Mouse (Mus musculus): ENCODE measurements around the gene Kcnip4.

Gene Kcnip4

GRCm38 (mm10) chr5:48889395-48890194 is 635.1 kb downstream of the Kcnip4 start:
- no peak for DNase-seq (ENCODE audit: low read depth, low spot score)

GRCm38 (mm10) chr5:48878081-48878480 is 646.6 kb downstream of the Kcnip4 start:
- no peak for DNase-seq (ENCODE audit: low read depth, low spot score)

GRCm38 (mm10) chr5:48864268-48864967 is 660.3 kb downstream of the Kcnip4 start:
- DNase-seq (ENCODE audit: low read depth, low spot score), result no peak

- DNase-seq (ENCODE audit: low read depth, low spot score), result no peak
These were observed 683.7 kb downstream of the Kcnip4 start for GRCm38 (mm10) chr5:48840971-48841370.

- DNase-seq (ENCODE audit: low read depth, low spot score), result no peak
These were observed 729.2 kb downstream of the Kcnip4 start for GRCm38 (mm10) chr5:48795526-48795925.

DNA sequence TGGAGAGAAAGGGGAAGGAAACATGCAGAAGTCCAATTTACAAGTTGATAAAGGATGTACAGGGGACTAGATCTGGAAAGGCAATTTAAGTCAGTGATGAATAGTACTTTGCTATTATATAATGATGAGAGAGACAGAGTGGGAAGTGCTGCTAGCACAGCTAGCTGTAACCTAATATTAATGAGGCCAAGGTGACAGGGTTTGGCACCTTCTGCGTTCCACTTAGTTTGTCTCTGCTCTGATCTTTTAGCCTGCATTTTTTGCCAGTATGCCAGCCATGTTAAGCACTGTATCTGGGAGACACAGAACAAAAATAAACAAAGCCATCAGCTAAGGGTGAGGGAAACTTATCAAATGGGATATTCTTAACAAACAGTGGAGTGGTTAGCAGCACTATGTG is 745.3 kb downstream of the Kcnip4 start:
- DNase-seq (ENCODE audit: low read depth, low spot score), result no peak

GRCm38 (mm10) chr5:48748613-48749012 is 776.1 kb downstream of the Kcnip4 start:
- no peak for DNase-seq (ENCODE audit: low read depth, low spot score)

- no peak for DNase-seq (ENCODE audit: low read depth, low spot score)
These were observed 787.1 kb downstream of the Kcnip4 start for GRCm38 (mm10) chr5:48737640-48738039.

GRCm38 (mm10) chr5:48718166-48718565 is 806.5 kb downstream of the Kcnip4 start:
- DNase-seq (ENCODE audit: low read depth, low spot score), result no peak

- no peak for DNase-seq (ENCODE audit: low read depth, low spot score)
These were observed 818.7 kb downstream of the Kcnip4 start for GRCm38 (mm10) chr5:48705997-48706396.

- DNase-seq (ENCODE audit: low read depth, low spot score), result no peak
These were observed 837.6 kb downstream of the Kcnip4 start for GRCm38 (mm10) chr5:48687068-48687467.

DNA sequence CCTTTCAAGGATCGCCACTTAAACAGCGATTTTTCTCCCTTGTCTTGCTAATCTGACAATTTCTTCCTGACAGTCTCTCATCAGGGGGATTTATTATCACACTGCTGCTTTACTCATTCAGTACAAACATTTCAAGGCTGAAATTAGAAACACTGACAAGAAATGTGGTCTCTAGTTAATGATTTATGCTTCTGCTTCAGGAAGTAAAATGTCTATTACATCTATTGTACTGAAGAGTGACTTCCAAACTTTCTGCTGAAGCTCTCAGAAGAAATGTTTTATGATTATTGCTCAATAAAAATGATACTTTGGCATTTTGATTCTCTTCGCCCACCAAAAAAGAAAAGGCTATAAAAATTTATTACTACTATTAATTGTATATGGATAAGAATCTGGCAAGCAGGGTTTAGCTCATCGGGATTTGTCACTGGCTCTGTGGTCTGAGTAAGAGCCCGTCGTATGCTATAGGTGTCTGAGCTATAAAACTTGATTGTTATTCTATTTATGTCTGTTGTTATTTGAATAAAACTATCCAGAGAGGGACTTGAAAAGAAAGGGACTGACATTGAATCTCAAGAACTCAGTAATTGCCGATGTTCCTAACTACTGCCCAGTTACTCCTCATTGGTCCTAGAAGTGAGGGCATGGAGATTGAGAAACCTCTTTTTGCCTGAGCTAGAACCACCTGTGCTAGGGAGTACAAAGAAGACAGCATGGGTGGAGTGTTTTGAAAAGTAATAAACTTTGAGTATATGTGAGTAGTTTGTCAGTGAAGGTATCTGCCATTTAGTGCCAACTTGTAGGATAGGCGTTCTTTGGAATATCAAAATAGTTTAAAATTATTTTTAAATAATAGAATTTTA is 844.7 kb downstream of the Kcnip4 start:
- no peak for DNase-seq (ENCODE audit: low read depth, low spot score)

DNA sequence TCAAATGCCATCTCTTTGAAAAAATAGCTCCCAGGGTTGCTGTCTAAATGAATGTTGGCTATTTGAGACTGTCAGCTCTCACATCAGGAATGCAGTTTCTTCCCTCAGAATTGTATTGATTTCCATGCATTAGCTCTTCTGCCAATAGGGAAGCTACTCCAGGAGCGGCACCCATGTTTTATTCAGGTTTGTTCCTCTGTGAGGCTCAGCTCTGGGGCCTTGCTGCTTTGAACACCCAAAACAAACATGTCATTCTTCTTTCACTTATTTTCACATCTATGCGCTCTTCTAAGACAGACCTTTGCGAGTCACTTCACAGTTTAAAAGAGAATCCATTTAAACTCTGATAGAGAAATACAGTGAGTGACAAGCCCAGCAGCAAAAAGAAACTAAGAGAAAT is 862.2 kb downstream of the Kcnip4 start:
- DNase-seq (ENCODE audit: low read depth, low spot score), result no peak

DNA sequence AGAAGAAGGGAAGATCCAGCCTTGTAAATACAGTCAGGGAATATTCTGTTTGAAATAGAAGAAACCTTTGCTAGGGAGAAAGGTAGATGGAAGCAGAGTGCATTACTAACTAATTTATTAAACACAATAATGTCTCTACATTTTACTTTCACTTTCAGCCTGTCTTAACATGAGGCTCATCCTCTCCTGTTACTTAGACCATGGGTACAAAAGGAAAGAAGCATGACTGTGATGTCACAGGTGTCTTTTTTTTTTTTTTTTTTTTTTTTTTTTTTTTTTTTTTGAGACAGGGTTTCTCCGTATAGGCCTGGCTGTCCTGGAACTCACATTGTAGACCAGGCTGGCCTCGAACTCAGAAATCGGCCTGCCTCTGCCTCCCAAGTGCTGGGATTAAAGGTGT is 864.7 kb downstream of the Kcnip4 start:
- DNase-seq (ENCODE audit: low read depth, low spot score), result no peak

DNA sequence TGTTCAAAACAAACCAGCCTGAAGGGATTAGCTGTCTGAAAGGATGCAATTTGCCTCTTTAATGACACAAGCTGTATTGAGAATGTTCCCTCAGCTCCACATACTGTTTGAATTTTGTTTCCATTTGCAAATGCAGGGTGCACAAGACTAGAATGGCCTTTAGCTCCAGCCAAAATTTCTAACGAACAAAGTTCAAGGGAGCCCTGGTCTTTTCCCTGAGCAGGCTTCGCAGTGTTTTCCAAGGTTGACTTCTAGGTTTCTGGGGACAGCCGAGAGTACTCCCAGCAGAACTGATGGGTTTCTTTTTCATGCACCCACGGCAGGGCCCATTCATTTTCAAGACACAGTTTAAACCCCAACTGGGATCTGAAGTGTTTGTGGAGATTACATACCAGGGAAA is 874.2 kb downstream of the Kcnip4 start:
- DNase-seq (ENCODE audit: low read depth, low spot score), result no peak

DNA sequence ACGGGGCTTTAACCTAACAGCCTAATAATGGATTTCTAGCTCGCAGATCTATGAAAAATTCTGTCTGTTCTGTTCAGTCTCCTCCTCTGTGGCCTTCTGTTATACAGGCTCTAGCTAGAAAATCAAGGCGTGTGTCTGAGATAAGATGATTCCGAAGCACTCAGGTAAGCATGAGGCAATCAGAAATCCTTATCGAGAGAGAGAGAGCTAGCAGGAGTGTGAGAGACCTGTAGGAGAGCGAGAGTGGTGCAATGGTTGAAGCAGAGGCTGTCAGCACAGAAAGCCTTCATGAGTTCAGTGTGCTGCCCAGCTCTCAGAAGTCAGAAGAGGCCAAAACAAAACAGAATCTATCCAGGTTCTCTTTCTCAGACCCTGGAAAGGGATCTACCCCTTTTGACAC is 888.0 kb downstream of the Kcnip4 start:
- DNase-seq (ENCODE audit: low read depth, low spot score), result no peak

DNA sequence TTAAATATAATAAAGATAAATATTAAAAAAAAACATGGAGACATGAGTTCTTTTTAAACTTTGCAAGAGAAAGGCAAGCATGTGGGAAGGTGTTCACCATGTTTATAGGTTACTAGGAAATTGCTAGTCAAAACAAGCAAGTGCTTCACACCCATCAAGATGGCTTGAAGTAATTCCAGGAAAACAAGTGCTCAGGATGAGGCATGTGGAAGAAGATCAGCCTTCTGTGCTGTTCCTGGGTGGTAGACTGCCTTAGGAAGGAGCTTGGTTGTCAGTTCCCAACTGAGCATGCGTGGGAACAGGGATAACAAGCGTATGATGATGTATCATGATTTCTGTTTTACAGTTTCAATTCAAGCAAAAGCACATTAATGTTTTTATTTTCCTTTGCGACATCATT is 891.1 kb downstream of the Kcnip4 start:
- DNase-seq (ENCODE audit: low read depth, low spot score), result no peak

- no peak for DNase-seq (ENCODE audit: low read depth, low spot score)
These were observed 901.3 kb downstream of the Kcnip4 start for GRCm38 (mm10) chr5:48623370-48623769.

GRCm38 (mm10) chr5:48606916-48607315 is 917.8 kb downstream of the Kcnip4 start:
- DNase-seq (ENCODE audit: low read depth, low spot score), result no peak

DNA sequence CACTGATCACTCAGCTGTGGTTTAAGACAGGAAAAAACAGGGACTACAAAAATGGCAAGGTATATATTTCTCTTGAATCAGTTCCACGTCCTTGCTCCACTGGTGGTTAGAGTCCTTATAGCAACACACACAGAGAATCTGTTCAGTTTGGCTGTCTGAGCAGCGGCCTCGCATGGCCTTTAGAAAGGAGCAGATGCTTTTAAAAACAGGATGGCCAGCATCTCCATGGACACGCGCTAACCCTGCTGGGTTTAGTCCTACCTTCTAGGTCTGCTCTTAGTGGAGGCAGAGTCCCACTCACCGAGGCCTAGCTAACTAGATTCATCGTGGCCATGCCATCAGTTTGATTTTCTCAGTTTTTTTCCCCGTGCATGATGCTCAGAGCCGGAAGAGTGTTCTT is 918.4 kb downstream of the Kcnip4 start:
- no peak for DNase-seq (ENCODE audit: low read depth, low spot score)

DNA sequence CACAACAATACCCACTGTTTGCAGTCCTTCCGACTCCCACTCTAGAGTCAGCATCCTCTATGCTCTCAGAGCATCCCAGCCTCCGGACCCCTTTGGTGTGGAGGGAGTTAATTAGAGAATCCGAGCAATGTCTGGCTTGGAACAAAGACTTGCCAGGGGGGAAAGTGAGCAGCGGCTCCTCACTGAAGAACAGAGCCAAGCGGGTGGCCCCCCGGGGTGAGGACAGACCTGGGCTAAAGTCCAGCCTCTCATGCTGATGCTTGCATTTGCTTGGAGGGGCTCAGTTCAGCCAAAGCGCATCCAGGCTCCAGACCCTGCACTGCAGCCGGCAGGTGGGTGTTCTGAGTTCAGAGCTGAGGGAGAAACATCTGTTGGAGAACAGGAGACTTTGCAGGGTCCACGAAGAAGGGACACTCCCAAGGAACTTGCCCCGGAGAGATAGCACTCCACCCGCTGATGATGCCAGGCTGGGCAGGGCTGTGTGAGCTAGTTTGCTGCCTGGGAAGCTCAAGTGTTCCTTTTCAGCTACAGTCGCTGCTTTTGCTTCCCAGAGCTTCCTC is 925.1 kb downstream of the Kcnip4 start:
- DNase-seq (ENCODE audit: low read depth, low spot score), result no peak

GRCm38 (mm10) chr5:48588014-48588413 is 936.7 kb downstream of the Kcnip4 start:
- no peak for DNase-seq (ENCODE audit: low read depth, low spot score)
